Mouse (Mus musculus) liver, postnatal 0 days (tissue): ENCODE measurements around the gene Wscd2. TPM values are rescaled to one million over a fixed set of nuclear protein-coding genes. Genes with fewer than 3 reads are reported as not detected.
"Not testable (repeated sequence)": the region's sequence is repeated elsewhere in the genome, so short reads cannot be mapped to it uniquely, and the experiment has no call there.

Source experiments
- ATAC-seq: fragments of 200-750 bp; cut with Nextera tagmentation; 2 replicates; pipeline ENCODE4 v1.8.0; 2017; ENCODE audit warnings: mild to moderate bottlenecking, moderate library complexity
- DNase-seq: peaks from one replicate; pipeline ENCODE4 v3.0.0-alpha.2; 2016
- H3K27ac ChIP-seq: fragments of 300-500 bp; sonication (generic); 2 replicates; pipeline ENCODE4 v1.5.1; 2014; ENCODE audit warnings: antibody characterized with exemption, moderate library complexity, mild to moderate bottlenecking, low read depth
- H3K27me3 ChIP-seq: fragments of 300-500 bp; sonication (generic); 2 replicates; pipeline ENCODE4 v1.6.1; 2014; ENCODE audit warnings: low read length, control low read depth, mixed read lengths; ENCODE audit not compliant: insufficient read depth
- H3K36me3 ChIP-seq: fragments of 300-500 bp; sonication (generic); replicated peaks from 2 replicates; pipeline ENCODE4 v1.6.1; 2014; ENCODE audit warnings: mild to moderate bottlenecking, control low read depth, low read length, moderate library complexity, mixed read lengths; ENCODE audit not compliant: insufficient read depth
- H3K4me1 ChIP-seq: fragments of 300-500 bp; sonication (generic); 2 replicates; pipeline ENCODE4 v1.6.1; 2014; ENCODE audit warnings: antibody characterized with exemption, mild to moderate bottlenecking, control low read depth; ENCODE audit not compliant: insufficient read depth
- H3K4me2 ChIP-seq: fragments of 300-500 bp; sonication (generic); 2 replicates; pipeline ENCODE4 v1.6.1; 2014; ENCODE audit warnings: low read depth, mild to moderate bottlenecking, low read length, moderate library complexity, mixed read lengths
- H3K4me3 ChIP-seq: fragments of 300-500 bp; sonication (generic); 2 replicates; pipeline ENCODE4 v1.5.1; 2014; ENCODE audit warnings: low read depth, low read length
- H3K9ac ChIP-seq: fragments of 300-500 bp; sonication (generic); replicated peaks from 2 replicates; pipeline ENCODE4 v1.6.1; 2014; ENCODE audit warnings: mild to moderate bottlenecking, moderate library complexity
- H3K9me3 ChIP-seq: fragments of 300-500 bp; sonication (generic); 2 replicates; pipeline ENCODE4 v1.6.1; 2016; ENCODE audit warnings: mild to moderate bottlenecking, control low read depth, low read length, mixed read lengths
- CTCF ChIP-seq: sonication (generic); IDR thresholded peaks from 2 replicates; pipeline ENCODE4 v1.5.1; 2016; ENCODE audit warnings: antibody characterized with exemption, low read depth
- EP300 ChIP-seq: IDR thresholded peaks from 2 replicates; pipeline ENCODE4 v1.6.1; 2016; ENCODE audit warnings: antibody characterized with exemption, low read depth, mild to moderate bottlenecking
- whole genome bisulfite sequencing: fragments of 180-500 bp; shearing (Covaris S2); extraction: QIAGEN DNeasy Blood & Tissue Kit; methylation state at CpG from one replicate; pipeline ENCODE4 v1.1.7; 2014; ENCODE audit not compliant: insufficient replicate concordance; 5-methylcytosine and 5-hydroxymethylcytosine counted together
- polyA plus RNA-seq: library from polyadenylated mRNA; unstranded; fragments of >200 nt; fragmentation: Nextera tagmentation; extraction: Ambion mirVana; gene quantifications from 2 replicates; pipeline ENCODE4 v1.2.1, GENCODE M21; 2015

Gene Wscd2
- polyA plus RNA-seq, 1 experiment from 2014 or later: not detected

- H3K4me3 ChIP-seq: no peak overlapping the region
- DNase-seq (no peak), ATAC-seq (no peak)
- H3K9me3 ChIP-seq: no peaks in the 10 kb centered on the region
- 76% methylated on average over 4 of the region's 4 CpGs for WGBS
- H3K4me2 ChIP-seq: no peak overlapping the region
- no peaks in the 10 kb centered on the region for H3K4me1 ChIP-seq
- H3K27me3 ChIP-seq: no peaks in the 10 kb centered on the region
- H3K36me3 ChIP-seq: no peaks in the 10 kb centered on the region
- no peak overlapping the region for H3K9ac ChIP-seq
- TF ChIP-seq CTCF: no peak
- no peak for TF ChIP-seq EP300
- no peak overlapping the region for H3K27ac ChIP-seq
Measured at GRCm38 (mm10) chr5:113579128-113579527, 89.0 kb downstream of the Wscd2 start.

- H3K27me3 ChIP-seq: no peaks in the 10 kb centered on the region
- H3K36me3 ChIP-seq: no peaks in the 10 kb centered on the region
- ATAC-seq (no peak), DNase-seq (no peak)
- TF ChIP-seq CTCF (peak; percentile 67), EP300 (no peak)
- WGBS: 50% methylated on average over 8 of the region's 8 CpGs
- no peak overlapping the region for H3K4me2 ChIP-seq
- no peak overlapping the region for H3K9ac ChIP-seq
- no peak overlapping the region for H3K4me3 ChIP-seq
- no peak overlapping the region for H3K27ac ChIP-seq
- H3K9me3 ChIP-seq: no peaks in the 10 kb centered on the region
- no peaks in the 10 kb centered on the region for H3K4me1 ChIP-seq
Measured at GRCm38 (mm10) chr5:113580248-113580647, 90.1 kb downstream of the Wscd2 start.

- WGBS: 49% methylated on average over 9 of the region's 9 CpGs
- ATAC-seq (no peak), DNase-seq (no peak)
- no peak overlapping the region for H3K4me3 ChIP-seq
- no peaks in the 10 kb centered on the region for H3K4me1 ChIP-seq
- TF ChIP-seq CTCF: no peak
- TF ChIP-seq EP300: no peak
- H3K36me3 ChIP-seq: no peaks in the 10 kb centered on the region
- H3K9ac ChIP-seq: no peak overlapping the region
- H3K4me2 ChIP-seq: no peak overlapping the region
- H3K9me3 ChIP-seq: no peaks in the 10 kb centered on the region
- H3K27me3 ChIP-seq: no peaks in the 10 kb centered on the region
- H3K27ac ChIP-seq: no peak overlapping the region
Measured at GRCm38 (mm10) chr5:113580801-113581200, 90.7 kb downstream of the Wscd2 start.

GRCm38 (mm10) chr5:113583424-113584162 lies 93.5 kb downstream of the Wscd2 start:
- Histone ChIP-seq H3K4me2 (no peak overlapping the region), H3K9ac (no peak overlapping the region), H3K4me3 (no peak overlapping the region), H3K36me3 (no peaks in the 10 kb centered on the region), H3K27me3 (no peaks in the 10 kb centered on the region), H3K27ac (no peak overlapping the region), H3K4me1 (no peaks in the 10 kb centered on the region), H3K9me3 (no peaks in the 10 kb centered on the region)
- ATAC-seq: no peak
- WGBS: 63% methylated on average over 5 of the region's 5 CpGs
- no peak for DNase-seq
- no peak for TF ChIP-seq EP300
- no peak for TF ChIP-seq CTCF

- Histone ChIP-seq H3K27me3 (no peaks in the 10 kb centered on the region), H3K36me3 (no peaks in the 10 kb centered on the region), H3K4me1 (no peaks in the 10 kb centered on the region), H3K4me2 (no peak overlapping the region), H3K27ac (no peak overlapping the region), H3K4me3 (no peak overlapping the region), H3K9ac (no peak overlapping the region), H3K9me3 (no peaks in the 10 kb centered on the region)
- DNase-seq: no peak
- WGBS: 24% methylated on average over 6 of the region's 6 CpGs
- TF ChIP-seq EP300: no peak
- no peak for TF ChIP-seq CTCF
- ATAC-seq: no peak
Measured at GRCm38 (mm10) chr5:113584439-113584838, 94.3 kb downstream of the Wscd2 start.

GRCm38 (mm10) chr5:113585619-113586457 lies 95.7 kb downstream of the Wscd2 start:
- WGBS: 74% methylated on average over 17 of the region's 17 CpGs
- H3K27ac ChIP-seq, H3K9ac ChIP-seq, H3K4me2 ChIP-seq, H3K9me3 ChIP-seq, H3K4me3 ChIP-seq, H3K36me3 ChIP-seq, H3K27me3 ChIP-seq, DNase-seq, ATAC-seq, H3K4me1 ChIP-seq: not testable (repeated sequence)
